Mouse (Mus musculus): Measurements from ENCODE around the gene Efhd2. TPM values are rescaled to one million over a fixed set of nuclear protein-coding genes. Genes with fewer than 3 reads are reported as not detected.

Efhd2 gene
- polyA plus RNA-seq, 1 experiment from 2014 or later = 173 TPM

DNA sequence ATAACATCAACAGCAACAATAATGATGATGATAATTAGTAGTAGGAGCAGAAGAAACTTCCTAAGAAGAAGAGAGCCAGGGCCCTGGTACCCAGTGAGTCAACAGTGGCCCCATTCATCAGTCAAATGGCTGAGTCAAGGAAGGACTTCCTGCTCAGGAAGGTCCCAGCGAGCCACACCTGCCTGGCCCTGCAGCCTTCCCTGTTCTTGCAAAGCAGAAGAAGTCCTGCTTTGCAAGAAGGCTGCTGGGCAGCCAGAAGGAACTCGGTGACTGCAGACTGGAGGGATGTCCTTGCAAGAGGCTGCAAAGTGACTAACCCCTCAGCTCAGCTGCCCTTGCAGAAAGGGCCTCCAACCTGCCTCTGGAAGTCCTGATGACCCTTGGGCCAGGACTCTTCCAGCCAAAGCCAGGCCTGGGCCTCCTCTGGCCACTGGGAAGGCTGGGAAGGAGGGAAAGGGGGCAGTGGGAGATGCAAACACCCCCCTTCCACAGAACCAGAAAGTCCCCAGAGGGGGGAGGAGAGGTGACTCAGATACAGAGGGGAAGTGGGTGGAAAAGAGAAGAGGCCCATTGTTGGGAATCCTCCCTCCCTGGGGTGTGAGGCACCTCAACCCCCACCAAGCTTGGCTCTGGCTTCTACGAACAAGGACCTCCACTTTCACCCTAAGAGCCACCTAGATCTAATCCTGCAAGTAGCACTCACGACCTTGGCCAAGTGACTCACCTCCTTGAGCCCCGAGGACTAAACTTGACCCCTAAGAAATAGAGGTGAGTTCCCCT lies 5.1 kb downstream of the Efhd2 start:
- H3K9me3 ChIP-seq (ENCODE audit: control insufficient read depth) = no peaks in the 10 kb centered on the region
- H3K4me3 ChIP-seq (ENCODE audit: low read depth, low read length) = no peak overlapping the region
- H3K27ac ChIP-seq (ENCODE audit: low read depth, low read length) = peak overlapping the region; percentile 93
- no peak for ATAC-seq
- H3K27me3 ChIP-seq (replicated peaks; ENCODE audit: control insufficient read depth, insufficient read depth, low read length) = no peaks in the 10 kb centered on the region
- TF ChIP-seq CTCF (IDR thresholded peaks at IDR 0.05; ENCODE audit: low read depth) = no peak
- H3K36me3 ChIP-seq (ENCODE audit: control insufficient read depth, insufficient read depth) = peaks cover 29% of the 10 kb centered on the region
- H3K4me2 ChIP-seq (replicated peaks; ENCODE audit: low read depth) = peak overlapping the region; percentile 21; the same call in 1 of the 2 replicates
- peaks cover 34% of the 10 kb centered on the region for H3K4me1 ChIP-seq (replicated peaks; ENCODE audit: control insufficient read depth, insufficient read depth, low read length)
- H3K9ac ChIP-seq (ENCODE audit: low read depth, low read length) = no peak overlapping the region; the same call in 1 of the 2 replicates
- 39% methylated on average over 5 of the region's 5 CpGs for WGBS

DNA sequence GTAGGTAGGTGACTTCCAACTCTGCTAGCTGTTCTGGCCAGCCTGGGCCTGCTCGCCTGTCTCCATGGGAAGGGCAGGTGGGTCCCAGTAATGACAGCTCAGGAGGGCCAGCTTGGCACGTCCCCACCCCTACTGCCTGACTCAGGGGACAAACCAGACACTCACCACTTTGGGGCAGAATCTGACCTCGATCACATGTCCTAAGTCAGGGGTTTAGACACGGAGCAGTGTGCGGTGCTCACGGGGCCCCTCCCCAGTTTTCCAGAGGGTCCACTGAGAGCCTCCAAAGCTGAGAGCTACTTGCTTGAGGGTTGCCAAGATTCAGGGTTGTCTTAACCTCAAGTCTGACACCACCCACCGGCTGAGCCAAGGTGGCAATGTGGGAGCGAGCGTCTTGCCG lies 6.7 kb downstream of the Efhd2 start:
- Histone ChIP-seq H3K4me3 (ENCODE audit: low read depth, low read length) (no peak overlapping the region), H3K9me3 (ENCODE audit: control insufficient read depth) (no peaks in the 10 kb centered on the region), H3K27me3 (replicated peaks; ENCODE audit: control insufficient read depth, insufficient read depth, low read length) (no peaks in the 10 kb centered on the region), H3K9ac (ENCODE audit: low read depth, low read length) (no peak overlapping the region), H3K36me3 (ENCODE audit: control insufficient read depth, insufficient read depth) (peaks cover 29% of the 10 kb centered on the region), H3K4me2 (replicated peaks; ENCODE audit: low read depth) (no peak overlapping the region), H3K27ac (ENCODE audit: low read depth, low read length) (no peak overlapping the region), H3K4me1 (replicated peaks; ENCODE audit: control insufficient read depth, insufficient read depth, low read length) (peaks cover 34% of the 10 kb centered on the region)
- no peak for TF ChIP-seq CTCF (IDR thresholded peaks at IDR 0.05; ENCODE audit: low read depth)
- 81% methylated on average over 10 of the region's 10 CpGs for WGBS
- ATAC-seq = no peak

DNA sequence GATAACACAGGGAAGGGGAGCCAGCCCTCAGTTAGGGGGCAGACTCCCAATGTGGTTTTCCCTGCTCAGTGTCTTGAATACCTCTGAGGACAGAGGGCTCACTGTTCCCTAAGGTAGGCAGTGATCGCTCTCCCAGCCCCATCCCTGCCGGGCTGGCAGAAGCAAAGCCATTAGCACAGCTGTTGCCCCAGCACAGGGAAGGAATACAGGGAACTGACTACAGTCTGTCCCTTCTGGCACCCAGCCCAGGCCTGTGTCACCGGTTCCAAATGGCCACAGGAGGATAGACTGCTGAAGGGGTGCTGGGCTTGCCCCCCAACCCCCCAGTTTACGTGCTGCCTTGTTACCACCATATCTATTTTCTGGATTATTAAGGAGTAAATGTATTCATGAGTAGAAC lies 7.2 kb downstream of the Efhd2 start:
- no peaks in the 10 kb centered on the region for H3K9me3 ChIP-seq (ENCODE audit: control insufficient read depth)
- ATAC-seq = no peak; the same call in 1 of the 2 replicates
- H3K27ac ChIP-seq (ENCODE audit: low read depth, low read length) = no peak overlapping the region; the same call in 1 of the 2 replicates
- H3K4me2 ChIP-seq (replicated peaks; ENCODE audit: low read depth) = no peak overlapping the region
- H3K9ac ChIP-seq (ENCODE audit: low read depth, low read length) = no peak overlapping the region
- peaks cover 34% of the 10 kb centered on the region for H3K4me1 ChIP-seq (replicated peaks; ENCODE audit: control insufficient read depth, insufficient read depth, low read length)
- no peaks in the 10 kb centered on the region for H3K27me3 ChIP-seq (replicated peaks; ENCODE audit: control insufficient read depth, insufficient read depth, low read length)
- TF ChIP-seq CTCF (IDR thresholded peaks at IDR 0.05; ENCODE audit: low read depth) = no peak
- 18% methylated on average over 4 of the region's 4 CpGs for WGBS
- no peak overlapping the region for H3K4me3 ChIP-seq (ENCODE audit: low read depth, low read length)
- peaks cover 29% of the 10 kb centered on the region for H3K36me3 ChIP-seq (ENCODE audit: control insufficient read depth, insufficient read depth)

DNA sequence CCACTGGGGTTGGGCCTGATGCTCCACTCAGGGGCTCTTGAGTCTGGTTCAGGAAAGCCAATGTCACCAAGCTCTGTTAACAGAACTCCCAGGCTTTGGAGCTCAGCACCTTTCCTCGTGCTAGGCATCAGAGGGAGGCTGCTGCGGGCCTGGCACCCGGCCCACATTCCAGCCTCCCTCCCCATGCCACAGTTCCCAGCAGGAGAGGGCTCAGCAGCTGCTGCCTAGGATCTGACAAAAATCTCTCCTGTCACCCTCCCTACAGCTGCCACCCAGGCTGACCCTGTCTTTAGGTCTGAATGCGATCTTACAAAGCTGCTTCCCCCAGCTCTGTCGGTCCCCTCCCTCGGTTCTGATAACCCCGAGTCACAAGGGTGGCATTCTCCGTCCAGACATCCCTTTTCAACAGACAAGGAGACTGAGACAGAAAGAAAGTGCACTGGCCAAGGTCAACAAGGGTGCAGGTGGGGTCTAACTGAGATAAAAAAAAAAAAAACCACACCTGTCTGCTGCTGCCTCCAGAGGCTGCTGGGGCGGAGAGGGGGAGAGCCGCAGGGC lies 7.7 kb downstream of the Efhd2 start:
- Histone ChIP-seq H3K9me3 (ENCODE audit: control insufficient read depth) (no peaks in the 10 kb centered on the region), H3K4me3 (ENCODE audit: low read depth, low read length) (no peak overlapping the region), H3K36me3 (ENCODE audit: control insufficient read depth, insufficient read depth) (peaks cover 31% of the 10 kb centered on the region), H3K4me1 (replicated peaks; ENCODE audit: control insufficient read depth, insufficient read depth, low read length) (peaks cover 32% of the 10 kb centered on the region), H3K27ac (ENCODE audit: low read depth, low read length) (peak overlapping the region; percentile 15), H3K27me3 (replicated peaks; ENCODE audit: control insufficient read depth, insufficient read depth, low read length) (no peaks in the 10 kb centered on the region), H3K9ac (ENCODE audit: low read depth, low read length) (no peak overlapping the region; the same call in 1 of the 2 replicates), H3K4me2 (replicated peaks; ENCODE audit: low read depth) (no peak overlapping the region)
- no peak for ATAC-seq
- WGBS = 29% methylated on average over 10 of the region's 10 CpGs
- no peak for TF ChIP-seq CTCF (IDR thresholded peaks at IDR 0.05; ENCODE audit: low read depth)

DNA sequence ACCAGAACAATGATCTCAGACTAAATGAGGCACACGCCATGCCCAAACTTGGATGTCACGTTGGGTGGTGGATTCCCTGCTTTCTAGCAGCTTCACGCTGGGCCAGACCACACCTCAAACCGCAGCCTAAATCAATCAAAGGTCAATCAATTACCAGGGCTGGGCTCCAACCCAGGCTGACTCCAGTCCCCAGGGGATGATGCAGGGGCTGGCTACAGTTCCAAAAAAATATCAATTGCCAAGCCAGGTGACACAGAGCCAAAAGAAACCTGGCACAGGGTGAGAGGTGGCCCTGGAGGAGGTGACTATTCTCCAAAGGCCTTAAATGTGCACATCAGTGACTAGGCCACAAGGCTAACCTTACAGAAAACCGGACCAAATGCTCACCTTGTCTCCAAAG lies 9.1 kb downstream of the Efhd2 start:
- Histone ChIP-seq H3K4me2 (replicated peaks; ENCODE audit: low read depth) (no peak overlapping the region), H3K27ac (ENCODE audit: low read depth, low read length) (no peak overlapping the region), H3K9me3 (ENCODE audit: control insufficient read depth) (no peaks in the 10 kb centered on the region), H3K36me3 (ENCODE audit: control insufficient read depth, insufficient read depth) (peaks cover 34% of the 10 kb centered on the region), H3K4me3 (ENCODE audit: low read depth, low read length) (no peak overlapping the region), H3K4me1 (replicated peaks; ENCODE audit: control insufficient read depth, insufficient read depth, low read length) (peaks cover 20% of the 10 kb centered on the region), H3K9ac (ENCODE audit: low read depth, low read length) (no peak overlapping the region), H3K27me3 (replicated peaks; ENCODE audit: control insufficient read depth, insufficient read depth, low read length) (no peaks in the 10 kb centered on the region)
- ATAC-seq = no peak
- no peak for TF ChIP-seq CTCF (IDR thresholded peaks at IDR 0.05; ENCODE audit: low read depth)
- 78% methylated on average over 5 of the region's 5 CpGs for WGBS

DNA sequence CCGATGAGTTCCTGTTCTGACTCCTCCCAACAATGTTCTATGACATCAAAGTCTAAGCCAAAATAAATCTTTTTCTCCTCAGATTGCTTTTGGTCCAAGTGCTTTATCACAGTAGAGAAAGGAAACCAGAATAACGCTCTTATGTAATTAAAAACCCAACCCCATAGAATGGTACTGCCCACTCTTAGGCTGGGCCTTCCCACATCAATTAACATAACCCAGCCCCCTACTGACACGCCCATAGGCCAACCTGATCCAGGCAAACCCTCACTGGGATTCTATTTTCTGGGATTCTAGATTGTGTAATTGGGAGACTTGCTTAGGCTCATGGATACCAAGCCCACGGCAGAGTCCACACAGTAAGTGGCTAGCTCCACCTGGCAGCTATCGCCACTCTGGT lies 9.7 kb downstream of the Efhd2 start:
- H3K4me2 ChIP-seq (replicated peaks; ENCODE audit: low read depth) = no peak overlapping the region
- H3K27me3 ChIP-seq (replicated peaks; ENCODE audit: control insufficient read depth, insufficient read depth, low read length) = no peaks in the 10 kb centered on the region
- 79% methylated on average over 5 of the region's 5 CpGs for WGBS
- no peak for ATAC-seq
- TF ChIP-seq CTCF (IDR thresholded peaks at IDR 0.05; ENCODE audit: low read depth) = no peak
- peaks cover 15% of the 10 kb centered on the region for H3K4me1 ChIP-seq (replicated peaks; ENCODE audit: control insufficient read depth, insufficient read depth, low read length)
- H3K36me3 ChIP-seq (ENCODE audit: control insufficient read depth, insufficient read depth) = peaks cover 29% of the 10 kb centered on the region
- H3K9ac ChIP-seq (ENCODE audit: low read depth, low read length) = no peak overlapping the region
- no peaks in the 10 kb centered on the region for H3K9me3 ChIP-seq (ENCODE audit: control insufficient read depth)
- H3K27ac ChIP-seq (ENCODE audit: low read depth, low read length) = no peak overlapping the region
- H3K4me3 ChIP-seq (ENCODE audit: low read depth, low read length) = no peak overlapping the region
